Mouse (Mus musculus) brain, adult 2 months (tissue): ENCODE measurements at regions not wholly inside any gene's neighbourhood (a gene's known extent, or its start where the extent isn't known, plus 50 kb on each side); places are given as distances from the start of the nearest gene placed in this dataset.

Experiments
- DNase-seq: peaks from one replicate; pipeline ENCODE4 v3.0.0; 2011; ENCODE audit warnings: low read depth, low spot score

DNA sequence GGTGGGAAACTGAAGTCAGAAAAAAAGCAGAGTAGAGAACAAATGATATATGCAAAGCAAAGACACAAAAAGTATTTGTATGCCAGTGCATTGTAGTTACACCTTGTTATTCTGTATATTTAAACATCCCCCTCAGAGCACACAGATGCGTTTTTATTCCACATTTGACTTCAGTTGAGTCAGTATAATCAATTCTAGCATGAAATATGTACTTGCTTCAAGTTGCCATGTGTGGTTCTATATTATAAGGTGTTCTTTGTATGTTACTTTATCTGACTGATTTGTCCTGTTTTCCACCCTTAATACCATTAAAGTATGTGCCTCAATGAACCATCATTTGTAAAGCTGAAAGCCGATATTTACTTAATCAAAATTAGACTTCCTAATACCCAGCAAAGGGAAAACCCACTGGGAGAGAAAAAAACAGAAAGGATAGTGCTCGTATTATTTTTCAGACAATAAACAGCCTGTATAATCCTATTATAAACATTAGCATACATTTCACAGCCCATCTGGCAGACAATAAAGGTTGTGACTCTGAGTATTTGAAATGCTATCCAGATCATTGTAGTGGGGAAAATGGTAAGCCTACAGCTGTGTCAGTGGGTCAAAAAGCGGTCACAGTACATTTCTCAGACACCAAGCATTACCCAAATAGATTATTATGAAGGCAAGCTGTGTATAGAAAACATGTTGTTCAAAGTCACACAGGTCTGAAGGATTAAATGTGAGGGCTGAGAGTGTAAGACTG lies 189.1 kb upstream of the Bmp2 start:
- DNase-seq, result no peak

DNA sequence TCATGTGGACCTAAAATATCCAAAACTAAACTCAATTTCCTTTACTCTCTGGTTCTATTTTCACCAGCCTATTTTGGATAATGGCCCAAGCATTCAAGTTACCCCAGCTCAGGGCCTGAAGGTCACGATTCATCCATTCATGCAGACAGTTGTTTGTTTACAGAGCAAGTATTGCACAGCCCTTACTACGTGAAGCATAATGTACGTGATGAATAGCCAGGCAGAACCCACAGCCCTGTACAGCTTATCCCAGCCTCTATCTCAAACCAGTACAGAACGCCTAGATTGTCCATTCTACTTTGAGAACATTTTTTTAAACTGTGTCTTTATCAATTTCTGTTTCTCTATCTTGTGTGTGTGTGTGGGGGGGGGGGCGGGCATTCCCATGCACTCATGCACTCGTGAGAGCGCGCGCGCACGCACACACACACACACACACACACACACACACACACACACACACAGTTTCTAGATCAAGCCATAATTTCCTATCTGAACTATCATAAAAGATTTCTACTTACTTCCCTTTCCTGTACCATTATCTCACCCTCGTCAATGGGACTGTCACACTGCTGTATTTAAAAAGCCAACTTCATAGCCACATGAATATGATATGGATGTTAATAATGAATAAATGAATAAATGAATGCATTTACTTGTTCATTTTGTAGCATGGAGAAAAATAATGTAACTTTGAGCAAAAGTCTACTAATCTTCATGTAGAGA lies 180.3 kb upstream of the Bmp2 start:
- DNase-seq, result no peak

DNA sequence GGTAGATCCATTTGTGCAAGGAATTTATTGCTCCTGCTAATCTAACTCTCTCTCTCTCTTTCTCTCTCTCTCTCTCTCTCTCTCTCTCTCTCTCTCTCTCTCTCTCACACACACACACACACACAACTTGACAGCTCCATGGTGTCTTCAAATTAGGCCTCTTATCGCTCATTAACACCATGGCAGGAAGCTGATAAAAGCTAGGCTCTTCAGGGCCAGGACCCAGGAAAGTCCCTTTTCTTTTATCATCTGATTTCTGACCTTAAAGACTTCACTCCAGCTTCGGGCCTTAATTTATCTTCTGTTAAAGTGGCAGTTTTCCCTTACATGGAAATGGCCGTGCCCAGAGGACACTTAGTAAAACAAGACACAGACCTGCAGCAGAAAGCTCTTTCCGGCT lies 178.4 kb upstream of the Bmp2 start:
- DNase-seq, result no peak

DNA sequence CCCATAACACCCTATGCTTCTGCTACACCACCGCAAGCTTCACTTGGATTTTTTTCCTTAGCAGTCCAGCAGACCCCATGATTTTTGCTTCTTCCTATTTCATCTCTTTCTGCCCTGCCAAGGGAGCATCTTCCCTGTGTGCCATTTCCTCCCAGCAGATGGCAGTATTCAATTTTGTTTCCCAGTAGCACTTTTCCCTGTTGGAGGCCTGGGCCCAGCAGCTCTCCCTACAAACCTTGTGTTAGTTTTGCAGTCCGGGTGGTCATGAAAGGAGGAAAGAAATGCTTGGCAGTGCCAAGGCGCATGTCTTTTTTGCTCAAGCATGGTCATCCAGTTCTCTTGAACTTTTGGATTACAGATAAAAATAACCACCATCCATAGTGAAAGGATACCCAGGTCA lies 170.9 kb upstream of the Bmp2 start:
- DNase-seq, result peak; percentile 48

DNA sequence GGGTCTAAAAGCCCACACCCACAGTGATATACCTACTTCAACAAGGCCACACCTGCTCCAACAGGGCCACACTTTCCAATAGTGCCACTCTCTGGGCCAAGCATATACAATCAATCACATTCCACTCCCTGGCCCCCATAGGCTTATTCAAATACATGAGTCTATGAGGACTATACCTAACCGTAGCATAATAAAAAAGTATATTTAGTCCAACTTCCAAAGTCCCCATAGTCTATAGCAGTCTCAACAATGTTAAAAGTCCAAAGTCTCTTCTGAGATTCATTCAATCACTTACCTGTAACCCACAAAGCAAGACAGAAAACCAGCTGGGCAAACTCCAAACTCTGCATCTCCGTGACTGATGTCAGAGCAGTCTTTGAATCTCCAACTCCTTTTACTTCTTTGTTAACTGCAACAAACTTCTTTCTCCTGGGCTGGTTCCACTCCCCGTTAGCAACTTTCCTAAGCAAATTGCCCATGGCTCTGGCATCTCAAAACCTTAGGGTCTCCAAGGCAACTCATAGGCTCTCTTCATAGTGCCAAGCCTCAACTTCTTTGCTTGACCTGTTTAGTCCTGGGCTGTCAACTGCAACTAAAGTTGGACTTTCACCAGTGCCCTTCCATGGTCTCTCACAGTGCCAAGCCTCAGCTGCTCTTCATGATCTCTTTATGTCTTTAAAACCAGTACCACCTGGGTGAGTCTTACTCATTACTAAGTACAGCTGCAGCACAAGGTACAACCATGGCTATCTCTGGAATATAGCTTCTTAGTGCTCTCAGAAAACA lies 168.6 kb upstream of the Bmp2 start:
- no peak for DNase-seq

DNA sequence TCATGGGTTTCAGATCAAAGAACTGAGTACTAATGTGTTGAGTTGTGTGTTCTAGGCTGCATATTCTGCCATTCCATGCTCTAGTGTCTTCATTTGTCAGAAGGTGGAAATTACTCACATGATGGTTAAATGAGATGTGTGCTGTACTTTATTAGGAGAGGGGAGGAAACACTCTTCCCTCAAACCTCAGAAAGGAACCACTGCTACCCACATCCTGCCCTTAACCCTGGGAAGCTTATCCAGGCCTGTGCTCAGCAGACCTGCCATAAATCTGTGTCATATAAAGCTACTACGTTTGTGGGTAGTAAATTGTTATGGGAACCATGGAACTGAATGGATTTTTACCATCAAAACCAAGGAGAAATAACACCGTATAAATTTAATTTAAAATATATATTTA lies 166.7 kb upstream of the Bmp2 start:
- no peak for DNase-seq

DNA sequence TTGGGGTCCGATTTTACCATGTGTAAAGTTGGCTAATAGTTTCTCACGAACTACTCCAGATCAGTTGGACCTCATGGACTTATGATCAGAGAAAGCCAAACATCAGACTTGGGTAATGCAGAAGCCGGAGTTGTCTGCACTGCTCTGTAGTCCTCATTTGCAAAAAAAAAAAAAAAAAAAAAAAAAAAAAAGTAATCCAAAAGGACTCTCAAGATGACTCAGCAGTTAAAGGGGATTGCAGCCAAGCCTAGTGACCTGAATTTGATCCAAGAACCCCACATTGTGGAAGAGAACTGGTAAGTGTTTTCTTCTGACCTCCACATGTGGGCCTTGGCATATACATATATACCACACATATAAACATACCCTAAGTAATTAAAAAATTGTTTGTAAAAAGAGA lies 164.6 kb upstream of the Bmp2 start:
- no peak for DNase-seq

DNA sequence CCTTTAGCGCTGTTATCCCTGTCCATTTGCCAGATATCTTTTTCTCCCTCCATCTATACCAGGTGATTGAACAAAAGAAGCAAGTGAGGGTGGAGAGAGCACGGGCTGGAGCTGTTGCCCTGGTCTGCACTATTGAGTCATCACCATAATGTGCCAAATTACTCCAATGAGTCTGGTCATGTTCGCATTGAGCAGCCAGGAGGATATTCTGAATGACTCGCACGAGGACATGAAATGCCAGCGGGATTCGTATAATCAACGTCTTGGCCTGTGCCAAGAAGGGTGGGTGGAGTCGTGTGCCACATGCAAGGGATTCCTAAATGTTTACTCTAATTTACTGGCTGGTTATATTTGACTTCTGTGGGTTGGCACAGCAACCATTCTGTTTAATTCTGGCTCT lies 159.7 kb upstream of the Bmp2 start:
- DNase-seq, result peak; percentile 53

DNA sequence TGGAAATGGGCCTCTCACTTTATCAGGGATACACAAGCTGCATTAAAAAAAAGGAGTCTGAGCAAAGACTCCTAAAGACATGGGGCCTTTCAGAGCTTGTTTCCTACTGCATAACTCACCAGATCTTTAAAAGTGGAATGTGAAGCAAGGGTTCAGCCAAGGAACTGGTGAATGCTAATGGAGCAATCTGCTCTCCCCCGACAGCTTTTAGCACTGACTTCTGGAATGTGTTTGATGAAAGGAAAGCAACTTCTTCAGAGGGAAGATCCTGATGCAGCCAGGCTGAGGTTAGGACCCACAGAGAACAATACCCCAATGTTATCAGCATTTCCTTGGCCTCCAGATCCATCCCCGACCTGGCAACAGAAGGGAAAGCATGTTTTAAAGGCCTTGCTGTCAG lies 154.4 kb upstream of the Bmp2 start:
- DNase-seq, result no peak

DNA sequence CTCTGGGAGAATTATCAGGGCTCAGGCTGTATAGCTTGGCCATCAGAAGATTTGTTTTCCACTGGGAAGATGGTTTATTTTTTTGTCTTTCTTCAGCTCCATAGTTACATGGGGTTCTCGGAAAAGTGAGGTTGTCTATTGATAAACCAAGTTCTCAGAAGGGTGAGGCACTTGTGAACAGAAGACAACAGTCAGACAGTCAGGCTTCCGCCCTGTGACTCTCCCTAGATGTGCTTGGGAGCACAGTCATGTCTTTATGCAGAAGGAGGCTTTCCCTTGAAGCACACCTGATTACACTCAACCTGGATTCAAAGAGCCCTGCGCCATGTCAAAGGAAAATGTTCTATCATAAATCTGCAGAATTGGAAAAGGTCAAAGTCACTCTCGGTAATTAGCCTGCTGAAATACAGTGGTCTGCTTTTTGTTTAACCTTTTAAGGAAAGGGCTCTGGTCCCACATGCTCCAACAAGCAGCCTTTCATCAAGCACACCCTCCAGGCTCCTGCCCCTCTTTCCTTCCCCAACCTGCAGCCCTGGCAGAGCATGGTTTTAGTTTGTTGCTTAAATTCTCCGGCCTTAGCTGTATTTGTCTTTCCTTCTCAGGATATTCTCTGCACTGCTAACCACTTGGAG lies 152.8 kb upstream of the Bmp2 start:
- DNase-seq, result no peak

DNA sequence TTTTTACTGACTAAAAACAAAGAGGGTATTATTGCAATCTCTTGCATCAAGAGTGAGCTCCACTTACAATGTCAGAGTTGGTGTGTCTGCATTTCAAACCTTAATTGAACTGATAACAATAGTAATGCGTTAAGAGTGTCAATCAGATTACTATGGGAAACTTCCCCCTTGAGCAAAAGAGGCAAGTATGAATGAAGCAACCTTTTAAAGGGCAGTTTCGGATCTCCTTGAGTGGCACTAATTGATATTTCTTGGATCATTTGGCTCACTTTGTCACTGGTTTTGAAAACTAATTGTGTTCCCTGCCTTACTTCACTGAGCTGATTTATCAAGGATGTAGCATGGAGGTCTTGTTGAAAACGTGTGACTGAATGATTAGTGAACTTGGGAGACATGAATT lies 151.0 kb upstream of the Bmp2 start:
- DNase-seq, result no peak

DNA sequence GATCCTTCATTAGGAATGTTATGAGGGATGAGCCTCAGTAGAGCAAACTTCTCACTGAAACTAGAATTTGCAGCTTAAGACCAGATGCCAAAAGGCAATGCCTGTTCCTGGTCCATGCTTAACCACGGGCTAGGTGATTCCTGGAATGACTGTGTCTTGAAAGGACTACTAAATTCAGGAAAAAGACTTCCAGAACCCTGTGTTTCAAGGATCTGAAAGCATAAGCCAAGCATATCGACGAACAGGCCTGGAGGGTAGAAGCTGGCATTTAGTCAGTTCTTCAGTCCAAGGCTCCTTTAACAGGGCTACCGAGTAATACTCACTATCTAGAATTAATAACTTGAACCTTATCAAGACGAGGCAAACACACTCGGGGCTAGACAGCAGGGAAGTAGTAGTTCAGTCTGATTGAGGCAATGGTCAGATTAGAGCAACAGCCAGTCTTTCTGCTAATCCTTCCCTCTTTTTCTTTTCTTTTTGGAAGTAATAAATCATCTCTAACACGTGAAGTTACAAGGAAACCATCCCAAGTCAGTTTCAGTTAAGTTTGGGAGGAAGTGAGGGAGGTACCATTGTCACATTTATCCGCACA lies 134.9 kb upstream of the Bmp2 start:
- DNase-seq, result no peak

DNA sequence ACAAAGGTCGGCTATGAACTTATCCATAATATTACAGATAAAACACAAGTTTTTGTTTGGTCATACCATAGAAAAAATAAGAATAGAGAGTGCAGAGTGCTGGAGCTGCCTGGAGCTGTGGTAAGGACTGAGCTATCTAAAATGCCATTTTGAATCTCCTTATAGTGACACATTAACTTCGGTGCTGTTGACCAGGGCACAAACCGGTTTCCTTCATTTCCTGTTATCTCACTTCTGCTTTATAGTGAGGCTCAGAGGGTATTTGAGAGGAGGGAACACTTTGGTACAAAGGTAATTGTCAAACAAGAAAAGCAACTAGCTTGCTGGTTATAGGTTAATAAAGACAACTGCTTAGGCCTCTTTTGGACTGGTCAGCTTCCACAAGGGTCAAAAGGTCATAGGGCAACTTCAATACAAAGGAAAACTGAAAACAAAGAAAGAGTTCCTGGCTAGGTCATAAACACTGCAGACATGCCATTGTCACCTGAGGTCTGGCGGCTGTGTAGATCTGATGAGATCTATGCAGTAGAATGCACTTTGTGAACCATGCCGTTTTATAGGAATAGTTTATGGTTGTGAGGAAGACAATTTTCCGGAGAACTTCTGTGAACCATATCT lies 132.2 kb upstream of the Bmp2 start:
- DNase-seq, result no peak

DNA sequence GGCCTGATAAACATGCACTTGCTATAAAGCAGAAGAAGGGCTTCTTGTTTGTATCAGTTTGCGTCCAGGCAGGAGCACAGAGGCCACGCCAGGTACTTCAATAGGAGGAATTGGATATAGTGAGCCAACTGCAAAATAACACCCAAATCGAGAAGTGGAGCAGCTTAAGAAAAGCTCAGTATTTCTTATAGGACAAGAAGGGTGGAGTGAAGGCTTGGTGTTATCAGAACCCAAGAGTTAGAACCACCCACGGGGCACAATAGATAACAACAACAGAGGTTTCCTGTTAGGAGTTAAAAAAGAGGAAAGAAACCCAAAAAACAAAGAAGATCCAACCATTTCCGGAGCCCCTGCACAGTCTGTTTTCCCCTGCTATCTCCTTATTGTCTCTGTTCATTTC lies 126.4 kb upstream of the Bmp2 start:
- no peak for DNase-seq

DNA sequence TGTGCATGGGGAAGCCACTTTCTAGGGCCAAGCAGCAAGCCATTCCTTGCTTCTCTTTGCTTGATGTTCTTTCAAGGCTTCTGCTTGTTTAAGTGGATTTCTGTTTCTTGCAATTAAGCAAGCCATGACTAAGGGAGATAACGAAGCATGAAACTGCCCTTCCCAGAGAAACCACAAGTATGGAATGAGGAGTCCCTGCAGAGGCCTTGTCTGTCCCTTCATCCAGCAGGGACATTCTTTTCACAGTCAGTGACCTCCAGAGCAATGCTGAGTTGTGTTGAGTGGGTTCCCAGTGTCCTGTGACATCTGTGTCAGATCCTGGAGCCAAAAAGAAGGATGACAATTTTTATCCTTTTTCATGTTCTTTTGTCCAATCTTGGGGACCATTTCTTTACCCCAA lies 124.9 kb upstream of the Bmp2 start:
- no peak for DNase-seq

DNA sequence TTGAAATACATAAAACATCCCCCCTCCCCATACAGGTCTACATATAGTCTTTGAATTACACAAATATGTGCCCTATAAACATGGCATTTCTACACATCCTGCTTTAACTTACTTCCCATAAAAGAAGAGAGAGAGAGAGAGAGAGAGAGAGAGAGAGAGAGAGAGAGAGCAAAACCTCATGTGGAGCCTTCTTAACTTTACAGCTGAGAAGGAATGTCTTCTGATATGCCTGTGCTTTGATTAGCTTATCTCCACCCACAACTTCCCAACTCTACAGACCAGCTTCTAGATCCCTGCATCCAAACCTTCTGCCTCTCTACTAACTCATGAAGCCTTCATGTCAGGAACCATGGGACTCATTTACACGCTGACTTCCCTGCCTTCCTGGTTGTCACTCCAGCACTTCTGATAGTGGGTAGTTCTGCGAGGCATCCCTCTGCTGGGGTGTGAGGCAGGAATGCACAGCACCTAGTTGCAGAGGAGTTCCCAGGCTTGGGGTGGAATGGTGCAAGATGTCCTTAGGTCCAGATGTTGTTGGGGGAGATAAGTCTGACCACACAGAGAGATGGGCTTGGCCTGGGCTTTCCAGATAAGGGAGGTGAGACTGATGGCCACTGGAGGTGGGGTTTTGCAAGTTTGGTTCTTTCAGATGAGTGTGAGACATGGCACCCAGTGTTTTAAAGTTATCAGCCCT lies 122.4 kb upstream of the Bmp2 start:
- DNase-seq, result no peak

DNA sequence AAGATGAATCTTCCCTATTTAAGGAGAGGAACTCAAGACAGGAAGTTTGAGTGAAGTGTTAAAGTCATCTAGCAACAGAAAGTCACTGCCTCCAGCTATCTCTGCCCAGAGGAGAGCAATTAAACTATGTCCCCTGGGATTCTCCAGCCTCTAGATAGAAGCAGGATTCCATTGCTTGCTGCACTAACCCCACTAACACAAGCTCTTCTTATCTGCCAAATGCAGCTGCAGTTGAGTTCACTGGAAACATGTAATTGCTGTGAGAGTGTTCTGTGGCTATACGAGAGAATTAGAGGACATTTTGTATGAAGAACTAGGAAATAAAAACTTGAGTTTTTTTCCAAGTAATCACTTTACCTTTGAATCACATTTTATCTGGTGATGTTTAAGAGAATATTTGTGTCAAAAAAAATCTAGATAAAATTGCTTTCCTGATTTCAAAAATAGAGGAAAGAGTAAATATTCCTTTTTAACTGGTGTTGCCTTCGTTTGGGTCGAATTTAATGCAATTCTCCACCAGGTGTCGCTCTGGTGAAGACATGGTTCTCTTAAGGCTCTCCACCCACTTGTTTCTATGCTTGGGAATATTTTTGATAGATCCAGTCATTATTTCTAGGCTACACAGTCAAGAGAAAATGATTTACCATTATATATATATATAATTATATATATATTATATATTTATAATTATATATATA lies 121.1 kb upstream of the Bmp2 start:
- DNase-seq, result peak; percentile 10

DNA sequence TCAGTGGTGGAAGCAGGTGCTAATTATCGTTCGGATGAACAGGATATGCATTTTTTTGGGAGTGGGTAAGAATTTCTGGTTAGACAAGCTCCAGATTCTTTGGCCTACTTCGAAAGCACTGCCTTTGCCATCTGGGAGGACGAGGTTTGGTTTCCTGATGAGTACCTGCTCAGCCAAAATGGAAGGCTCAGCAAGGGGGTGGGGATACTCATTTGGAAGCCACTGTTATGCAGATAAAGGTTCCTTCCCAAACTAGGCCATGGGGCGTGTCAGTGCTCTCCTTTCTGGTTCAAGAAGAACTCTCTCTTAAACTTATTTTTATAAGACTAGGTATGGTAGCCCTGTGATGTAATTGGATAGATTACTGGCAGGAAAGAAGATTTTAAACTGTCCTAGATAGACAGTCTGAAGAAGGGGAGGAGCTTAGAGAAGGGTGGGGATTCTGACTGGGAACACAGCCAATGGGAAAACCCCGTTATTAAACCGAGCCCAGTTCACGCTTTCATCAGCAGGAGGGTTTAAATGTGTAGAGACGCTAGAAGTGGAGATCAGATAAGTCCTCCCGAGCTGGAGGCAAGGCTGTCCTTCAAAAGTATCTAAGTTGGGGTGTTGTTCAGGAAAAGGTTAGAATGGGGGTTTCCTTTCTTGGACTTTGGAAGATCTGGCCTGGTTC lies 119.7 kb upstream of the Bmp2 start:
- DNase-seq, result peak; percentile 6
